Mouse (Mus musculus) stomach, embryonic 14.5 days (tissue): ENCODE data around the gene Zfp2. TPM values are rescaled to one million over a fixed set of nuclear protein-coding genes. Genes with fewer than 3 reads are reported as not detected.

Experiments used
- ATAC-seq: fragments of 200-750 bp; cut with Nextera tagmentation; 2 replicates; pipeline ENCODE4 v1.8.0; 2017; ENCODE audit warnings: low read depth, moderate TSS enrichment; ENCODE audit not compliant: insufficient number of reproducible peaks, insufficient read depth, low FRiP score
- H3K27ac ChIP-seq: fragments of 300-500 bp; sonication (generic); 2 replicates; pipeline ENCODE4 v1.5.1; 2014; ENCODE audit warnings: mild to moderate bottlenecking, low read length, moderate library complexity, mixed read lengths
- H3K27me3 ChIP-seq: fragments of 300-500 bp; sonication (generic); 2 replicates; pipeline ENCODE4 v1.6.1; 2014; ENCODE audit warnings: low read length, control low read depth, mixed read lengths; ENCODE audit not compliant: control insufficient read depth, insufficient read depth
- H3K36me3 ChIP-seq: fragments of 300-500 bp; sonication (generic); 2 replicates; pipeline ENCODE4 v1.6.1; 2014; ENCODE audit warnings: mild to moderate bottlenecking, control low read depth, low read length, moderate library complexity, mixed read lengths; ENCODE audit not compliant: control insufficient read depth, insufficient read depth
- H3K4me1 ChIP-seq: fragments of 300-500 bp; sonication (generic); 2 replicates; pipeline ENCODE4 v1.6.1; 2014; ENCODE audit warnings: low read length, control low read depth, mixed read lengths; ENCODE audit not compliant: control insufficient read depth, insufficient read depth
- H3K4me2 ChIP-seq: fragments of 300-500 bp; sonication (generic); replicated peaks from 2 replicates; pipeline ENCODE4 v1.6.1; 2014; ENCODE audit warnings: low read depth, low read length, control low read depth
- H3K4me3 ChIP-seq: fragments of 300-500 bp; sonication (generic); 2 replicates; pipeline ENCODE4 v1.5.1; 2014; ENCODE audit warnings: low read depth, low read length, control low read depth
- H3K9ac ChIP-seq: fragments of 300-500 bp; sonication (generic); replicated peaks from 2 replicates; pipeline ENCODE4 v1.6.1; 2014; ENCODE audit warnings: low read depth, mild to moderate bottlenecking, control low read depth, low read length, moderate library complexity, mixed read lengths
- H3K9me3 ChIP-seq: fragments of 300-500 bp; sonication (generic); 2 replicates; pipeline ENCODE4 v1.6.1; 2016; ENCODE audit warnings: low read depth, low read length, control low read depth; ENCODE audit not compliant: control insufficient read depth
- WGBS: fragments of 180-500 bp; shearing (Covaris S2); extraction: QIAGEN DNeasy Blood & Tissue Kit; methylation state at CpG from one replicate; pipeline ENCODE4 v1.1.7; 2014; 5-methylcytosine and 5-hydroxymethylcytosine counted together
- polyA plus RNA-seq: library from polyadenylated mRNA; unstranded; fragments of >200 nt; fragmentation: Nextera tagmentation; extraction: Ambion mirVana; gene quantifications from 2 replicates; pipeline ENCODE4 v1.2.1, GENCODE M21; 2014

Gene Zfp2
- polyA plus RNA-seq, 1 experiment from 2014 or later: 18.7 TPM

- no peak for ATAC-seq
- H3K4me1 ChIP-seq: no peaks in the 10 kb centered on the region
- H3K4me2 ChIP-seq: peak overlapping the region; percentile 97; the same call in 1 of the 2 replicates
- no peak overlapping the region for H3K9ac ChIP-seq
- H3K27ac ChIP-seq: no peak overlapping the region
- H3K9me3 ChIP-seq: no peaks in the 10 kb centered on the region
- WGBS: 79% methylated on average over 1 of the region's 1 CpGs
- H3K4me3 ChIP-seq: no peak overlapping the region; the same call in 1 of the 2 replicates
- no peaks in the 10 kb centered on the region for H3K36me3 ChIP-seq
- no peaks in the 10 kb centered on the region for H3K27me3 ChIP-seq
These were observed 16.1 kb upstream of the Zfp2 start for GRCm38 (mm10) chr11:50932040-50932439.

- Histone ChIP-seq H3K27ac (no peak within 1 kb of the TSS), H3K27me3 (no peaks in the 10 kb centered on the region), H3K9me3 (no peaks in the 10 kb centered on the region), H3K4me3 (peak within 1 kb of the TSS; percentile 54), H3K36me3 (no peaks in the 10 kb centered on the region), H3K9ac (peak within 1 kb of the TSS; percentile 47), H3K4me2 (peak within 1 kb of the TSS; percentile 97), H3K4me1 (no peaks in the 10 kb centered on the region)
- ATAC-seq: peak; percentile 94
- WGBS: under 1% methylated on average over 18 of the region's 18 CpGs
These were observed 15.5 kb upstream of the Zfp2 start, which contains the start of gene Zfp354b for GRCm38 (mm10) chr11:50931451-50931866. Zfp354b (minus strand) TSS chr11:50931633.

- no peaks in the 10 kb centered on the region for H3K9me3 ChIP-seq
- H3K4me3 ChIP-seq: peak overlapping the region; percentile 54
- no peaks in the 10 kb centered on the region for H3K36me3 ChIP-seq
- no peaks in the 10 kb centered on the region for H3K27me3 ChIP-seq
- H3K27ac ChIP-seq: no peak overlapping the region
- ATAC-seq: peak; percentile 69; the same call in 1 of the 2 replicates
- H3K9ac ChIP-seq: peak overlapping the region; percentile 47
- peak overlapping the region; percentile 97 for H3K4me2 ChIP-seq
- H3K4me1 ChIP-seq: no peaks in the 10 kb centered on the region
- 3% methylated on average over 16 of the region's 16 CpGs for WGBS
These were observed 15.1 kb upstream of the Zfp2 start for GRCm38 (mm10) chr11:50931021-50931420.

GRCm38 (mm10) chr11:50930469-50931014, 14.6 kb upstream of the Zfp2 start:
- no peak overlapping the region for H3K27ac ChIP-seq
- no peaks in the 10 kb centered on the region for H3K4me1 ChIP-seq
- peak overlapping the region; percentile 97 for H3K4me2 ChIP-seq
- no peaks in the 10 kb centered on the region for H3K36me3 ChIP-seq
- no peaks in the 10 kb centered on the region for H3K9me3 ChIP-seq
- peak overlapping the region; percentile 47 for H3K9ac ChIP-seq
- no peak for ATAC-seq
- 20% methylated on average over 14 of the region's 14 CpGs for WGBS
- H3K4me3 ChIP-seq: peak overlapping the region; percentile 54
- no peaks in the 10 kb centered on the region for H3K27me3 ChIP-seq

- Histone ChIP-seq H3K36me3 (peaks cover 26% of the 10 kb centered on the region), H3K4me1 (no peaks in the 10 kb centered on the region), H3K9me3 (no peaks in the 10 kb centered on the region), H3K27me3 (no peaks in the 10 kb centered on the region), H3K4me3 (no peak overlapping the region), H3K4me2 (no peak overlapping the region), H3K9ac (no peak overlapping the region), H3K27ac (no peak overlapping the region)
- 92% methylated on average over 3 of the region's 3 CpGs for WGBS
- ATAC-seq: no peak
These were observed 1.5 kb downstream of the Zfp2 start for GRCm38 (mm10) chr11:50914461-50914860.

DNA sequence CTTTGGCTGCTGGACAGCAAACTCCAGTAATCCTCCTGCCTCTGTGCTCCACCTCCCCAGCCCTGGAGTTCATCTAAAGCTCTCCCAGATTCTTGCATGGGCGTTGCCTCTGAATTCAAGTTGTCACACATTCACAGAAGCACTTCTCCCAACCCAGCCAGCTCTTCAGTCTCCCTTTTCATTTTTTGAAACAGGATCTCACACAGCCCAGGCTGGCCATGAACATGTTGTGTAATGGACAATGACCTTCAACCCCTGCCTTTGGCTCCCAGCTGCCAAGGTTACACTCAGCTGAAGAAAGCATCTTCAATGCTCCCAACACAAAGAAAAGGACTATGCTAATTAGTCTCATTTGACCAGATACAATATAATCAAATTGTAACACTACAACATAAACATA, 2.7 kb downstream of the Zfp2 start:
- no peaks in the 10 kb centered on the region for H3K9me3 ChIP-seq
- H3K9ac ChIP-seq: no peak overlapping the region
- H3K27me3 ChIP-seq: no peaks in the 10 kb centered on the region
- no peaks in the 10 kb centered on the region for H3K4me1 ChIP-seq
- no peak overlapping the region for H3K4me3 ChIP-seq
- 81% methylated on average over 1 of the region's 1 CpGs for WGBS
- no peak overlapping the region for H3K27ac ChIP-seq
- ATAC-seq: no peak
- H3K36me3 ChIP-seq: peaks cover 29% of the 10 kb centered on the region
- no peak overlapping the region for H3K4me2 ChIP-seq

DNA sequence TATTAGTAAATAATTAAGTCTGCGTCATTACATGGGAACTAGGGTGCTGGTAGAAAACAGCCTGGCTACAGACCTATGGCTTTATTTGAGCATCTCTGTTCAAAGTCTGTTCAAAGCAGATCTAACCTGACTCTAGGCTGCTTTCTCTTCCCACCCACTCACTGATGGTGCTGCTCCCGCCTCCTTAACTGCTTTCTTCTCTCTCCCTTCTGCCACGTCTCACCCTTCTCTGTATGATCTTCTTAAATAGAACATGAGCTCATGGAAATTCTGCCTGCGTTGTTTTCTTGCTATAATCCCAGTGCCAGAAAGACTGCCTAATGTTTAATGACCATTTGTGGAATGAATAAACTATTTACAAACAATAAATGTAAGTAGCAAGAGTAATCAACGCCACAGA, 7.8 kb downstream of the Zfp2 start:
- Histone ChIP-seq H3K27me3 (no peaks in the 10 kb centered on the region), H3K4me1 (no peaks in the 10 kb centered on the region), H3K4me3 (no peak overlapping the region), H3K4me2 (no peak overlapping the region), H3K9me3 (peaks cover 17% of the 10 kb centered on the region), H3K9ac (no peak overlapping the region), H3K27ac (no peak overlapping the region), H3K36me3 (peaks cover 62% of the 10 kb centered on the region)
- 92% methylated on average over 5 of the region's 5 CpGs for WGBS
- ATAC-seq: no peak

- peaks cover 48% of the 10 kb centered on the region for H3K9me3 ChIP-seq
- no peak for ATAC-seq
- H3K9ac ChIP-seq: no peak overlapping the region
- peaks cover 11% of the 10 kb centered on the region for H3K36me3 ChIP-seq
- H3K4me2 ChIP-seq: no peak overlapping the region
- no peaks in the 10 kb centered on the region for H3K4me1 ChIP-seq
- H3K27ac ChIP-seq: no peak overlapping the region
- no peak overlapping the region for H3K4me3 ChIP-seq
- H3K27me3 ChIP-seq: no peaks in the 10 kb centered on the region
- 72% methylated on average over 1 of the region's 1 CpGs for WGBS
These were observed 18.6 kb downstream of the Zfp2 start for GRCm38 (mm10) chr11:50897359-50897758.

DNA sequence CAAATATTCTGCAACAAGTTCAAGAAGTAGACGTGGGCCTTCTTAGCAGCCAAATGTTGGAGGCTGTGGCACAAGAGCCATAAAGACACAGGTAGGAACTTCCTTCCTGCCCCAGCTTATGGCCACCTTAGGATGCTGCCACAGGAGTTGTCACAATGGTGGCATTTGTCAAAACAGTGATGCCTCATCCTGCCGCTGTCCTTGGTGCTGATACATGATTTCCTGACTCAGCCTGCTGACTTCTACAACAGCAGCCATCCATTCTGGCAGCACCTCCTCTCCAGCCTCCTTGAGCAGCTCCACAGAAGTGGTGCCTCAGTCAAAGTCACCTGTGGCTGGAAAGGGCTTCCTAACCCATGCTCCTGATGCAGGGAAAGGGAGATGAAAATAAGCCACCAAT, 23.5 kb downstream of the Zfp2 start:
- WGBS: 48% methylated on average over 2 of the region's 2 CpGs
- no peak for ATAC-seq
- H3K36me3 ChIP-seq: no peaks in the 10 kb centered on the region
- H3K4me1 ChIP-seq: no peaks in the 10 kb centered on the region
- peaks cover 10% of the 10 kb centered on the region for H3K9me3 ChIP-seq
- no peak overlapping the region for H3K27ac ChIP-seq
- H3K27me3 ChIP-seq: no peaks in the 10 kb centered on the region
- no peak overlapping the region for H3K4me3 ChIP-seq
- no peak overlapping the region for H3K4me2 ChIP-seq
- H3K9ac ChIP-seq: no peak overlapping the region
